Mouse (Mus musculus) left cerebral cortex, postnatal 25 days (tissue): ENCODE data around the gene Gtsf1. TPM values are rescaled to one million over a fixed set of nuclear protein-coding genes. Genes with fewer than 3 reads are reported as not detected.
"Not testable (repeated sequence)": the region's sequence is repeated elsewhere in the genome, so short reads cannot be mapped to it uniquely, and the experiment has no call there.

ENCODE experiments used
- DNase-seq, 2 experiments: peaks; one replicate each; pipeline ENCODE4 v3.0.0; 2022; ENCODE audit warnings: low spot score in 2 of 2, mixed read lengths in 1 of 2
- intact Hi-C: fragments of 180-260 bp; cut with DNase I; formaldehyde crosslinking; loops from one replicate; pipeline ENCODE4 v1.15.1; 2025
- total RNA-seq, 2 experiments: library from RNA; stranded (reverse); gene quantifications; 2 replicates each; pipeline ENCODE4 v1.2.3; 2021

The Gtsf1 gene
- total RNA-seq: under 1 TPM in 1 of 2 experiments, not detected in 1; 0.73 TPM

DNA sequence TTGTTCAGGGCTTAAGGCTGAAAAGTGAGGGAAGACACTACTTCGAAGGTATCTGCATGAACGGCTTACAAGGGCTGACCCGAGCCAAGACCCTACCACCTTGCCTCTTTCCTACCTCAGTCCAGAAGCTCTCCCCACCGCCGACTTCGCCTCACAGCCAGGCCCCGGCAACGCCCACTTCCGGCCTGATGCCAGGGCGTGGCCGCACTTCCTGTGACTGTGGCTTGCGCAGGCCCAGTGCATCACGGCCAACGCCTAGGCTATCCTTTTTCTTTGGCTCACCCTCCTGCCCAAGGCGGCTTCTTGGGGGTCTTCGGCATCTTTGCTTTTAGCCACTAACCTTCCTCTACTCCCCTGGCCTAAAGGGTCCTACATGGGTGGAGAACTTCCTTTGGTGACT is at the start of gene Gtsf1:
Gene Gtsf1 (minus strand): TSS at position 230 of the 400 bp plus-strand sequence.
- intact Hi-C loops: no loop called here
- DNase-seq: no peak

DNA sequence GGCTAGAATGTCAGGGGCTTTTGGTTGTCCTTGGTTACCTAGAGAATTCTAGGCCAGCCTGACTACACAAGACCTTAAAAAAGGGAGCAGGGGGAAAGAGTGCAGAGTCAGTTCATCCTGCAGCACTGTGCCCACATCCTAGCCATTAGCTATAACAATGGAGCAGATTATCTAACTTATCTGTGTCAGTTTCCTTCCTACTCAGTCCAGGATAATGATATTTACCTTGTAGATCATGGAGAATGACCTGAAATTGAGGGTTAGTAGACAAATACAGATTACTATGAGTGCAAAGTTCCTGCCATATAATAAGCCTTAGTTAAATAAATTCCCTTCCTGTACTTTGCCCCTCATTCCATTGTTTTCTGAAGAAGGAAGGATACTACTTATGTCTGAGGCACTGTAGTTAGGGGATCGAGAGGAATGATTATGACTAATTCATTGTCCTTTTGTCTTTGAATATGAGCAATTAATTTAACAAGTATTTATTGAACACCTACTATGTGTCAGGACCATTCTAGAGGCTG is 48.9 kb upstream of the Gtsf1 start:
- DNase-seq: no peak
- intact Hi-C loops: no loop called here

DNA sequence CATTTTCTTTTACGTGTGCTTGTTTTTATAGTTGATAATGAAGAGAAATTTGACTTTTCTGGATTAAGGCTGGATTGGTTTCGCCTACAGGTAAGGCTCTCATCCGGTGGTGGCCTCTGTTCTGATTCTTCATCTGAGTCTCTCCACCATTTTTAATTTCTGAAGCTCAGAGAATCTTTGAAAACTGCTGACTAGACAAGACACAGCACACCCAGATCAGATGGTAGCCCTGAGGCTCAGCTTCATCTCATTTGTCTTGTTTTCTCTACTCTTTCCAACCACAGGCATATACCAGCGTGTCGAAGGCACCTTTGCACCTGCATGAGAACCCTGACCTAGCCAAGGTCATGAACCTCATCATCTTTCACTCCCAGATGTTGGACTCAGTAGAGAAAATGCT is 43.5 kb upstream of the Gtsf1 start:
- intact Hi-C loops: no loop called here
- no peak for DNase-seq

DNA sequence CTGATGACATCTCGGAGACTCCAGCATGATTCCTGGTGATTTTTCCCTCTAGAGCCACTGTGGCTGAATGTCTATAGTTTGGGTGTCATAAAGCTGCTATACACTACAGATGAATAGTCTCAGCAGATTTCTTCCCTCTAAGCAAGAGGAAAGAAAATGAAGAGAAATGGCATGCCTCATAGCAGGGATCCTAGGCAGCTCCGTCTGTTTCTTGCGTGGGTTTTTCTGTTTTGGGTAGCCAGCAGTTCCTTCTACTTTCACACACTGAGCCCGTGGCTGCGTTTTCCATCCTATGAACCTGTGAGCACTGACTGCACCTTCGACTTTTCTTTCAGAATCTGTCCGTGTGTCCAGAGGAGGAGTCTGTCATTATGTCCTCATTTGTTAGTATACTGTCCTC is 42.9 kb upstream of the Gtsf1 start:
- intact Hi-C loops: no loop called here
- DNase-seq: peak; percentile 34 to 76

DNA sequence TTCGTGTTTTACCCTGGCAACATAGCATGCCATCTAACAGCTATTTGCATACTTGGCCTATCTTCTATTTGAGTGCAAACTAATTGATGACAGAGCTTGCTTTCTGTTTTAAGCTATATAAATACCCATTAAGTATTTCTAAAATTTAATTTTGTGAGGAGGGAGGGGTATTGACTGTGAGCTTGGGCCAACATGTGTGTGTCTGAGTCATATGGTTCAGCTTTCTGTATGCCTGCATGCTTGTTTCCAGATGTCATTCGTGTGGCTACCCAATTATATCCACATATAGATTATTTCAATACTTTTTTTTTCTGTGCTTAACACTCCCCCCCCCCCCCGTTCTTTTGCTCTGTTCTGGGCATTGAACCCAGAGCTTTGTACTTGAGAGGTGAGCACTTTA is 42.0 kb upstream of the Gtsf1 start:
- intact Hi-C loops: no loop called here
- no peak for DNase-seq

DNA sequence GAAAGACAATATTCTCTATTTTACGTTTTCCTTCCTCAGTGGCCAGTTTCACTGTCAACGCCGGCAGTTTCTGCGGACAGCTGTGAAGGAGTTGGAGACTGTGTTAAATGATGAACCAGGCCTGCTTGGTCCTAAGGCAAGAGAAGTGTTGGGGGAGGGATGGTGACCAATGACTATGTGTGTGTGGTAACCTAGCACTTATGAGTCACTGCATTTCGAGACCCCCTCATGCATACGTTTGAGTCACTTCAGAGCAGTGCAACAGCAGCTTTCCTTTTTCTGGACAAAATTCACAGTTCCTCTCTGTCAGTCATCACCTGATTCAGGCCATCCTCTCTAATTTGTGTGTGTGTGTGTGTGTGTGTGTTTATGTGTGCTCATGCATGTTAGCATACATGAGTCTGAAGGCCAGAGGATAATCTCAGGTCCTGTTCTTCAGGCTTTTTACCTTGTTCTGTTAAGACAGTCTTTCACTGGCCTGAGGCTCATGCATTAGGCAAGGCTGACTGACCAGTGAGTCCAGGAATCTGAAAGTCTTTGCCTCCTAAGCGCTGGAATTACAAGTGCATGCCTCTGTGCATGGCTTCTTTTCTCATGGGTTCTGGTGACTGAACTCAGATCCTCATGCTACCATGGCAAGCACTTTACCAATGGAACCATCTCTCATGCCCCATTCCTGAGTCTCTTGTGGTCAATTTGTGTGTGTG is 41.4 kb upstream of the Gtsf1 start:
- intact Hi-C loops: no loop called here
- DNase-seq: peak in 1 of 2 experiments; percentile 15

DNA sequence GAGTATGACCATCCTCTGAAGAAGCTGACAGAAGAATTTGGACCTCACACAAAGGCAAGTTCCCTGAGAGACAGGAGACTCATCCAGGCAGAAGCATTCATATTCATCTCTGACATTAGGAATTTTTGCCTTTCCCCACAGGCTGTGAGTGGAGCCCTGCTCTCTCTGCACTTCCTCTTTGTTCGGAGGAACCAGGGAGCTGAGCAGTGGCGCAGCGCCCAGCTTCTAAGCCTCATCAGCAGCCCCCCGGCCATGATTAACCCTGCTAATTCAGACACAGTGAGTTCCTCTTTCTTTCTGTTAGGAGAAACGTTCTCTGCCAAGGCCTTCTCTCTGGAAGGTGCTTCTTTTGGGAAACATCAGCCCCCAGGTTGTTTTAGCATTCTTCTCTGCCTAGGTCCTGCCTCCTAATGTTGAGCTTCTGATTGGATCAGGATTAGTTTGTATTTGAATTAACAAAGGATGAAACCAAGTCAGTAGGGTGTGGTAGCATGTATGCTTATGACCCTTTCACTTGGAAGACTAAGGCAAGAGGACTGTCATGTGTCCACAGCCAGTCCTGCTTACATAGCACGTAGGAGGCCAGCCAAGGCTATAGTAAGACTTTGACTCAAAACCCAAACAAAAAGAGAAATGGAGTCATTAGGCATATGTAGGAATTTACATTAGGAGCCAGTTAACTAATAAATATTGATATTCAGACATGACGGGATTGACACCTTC is 32.4 kb upstream of the Gtsf1 start:
- intact Hi-C loops: no loop called here
- peak; percentile 35 to 48 for DNase-seq

DNA sequence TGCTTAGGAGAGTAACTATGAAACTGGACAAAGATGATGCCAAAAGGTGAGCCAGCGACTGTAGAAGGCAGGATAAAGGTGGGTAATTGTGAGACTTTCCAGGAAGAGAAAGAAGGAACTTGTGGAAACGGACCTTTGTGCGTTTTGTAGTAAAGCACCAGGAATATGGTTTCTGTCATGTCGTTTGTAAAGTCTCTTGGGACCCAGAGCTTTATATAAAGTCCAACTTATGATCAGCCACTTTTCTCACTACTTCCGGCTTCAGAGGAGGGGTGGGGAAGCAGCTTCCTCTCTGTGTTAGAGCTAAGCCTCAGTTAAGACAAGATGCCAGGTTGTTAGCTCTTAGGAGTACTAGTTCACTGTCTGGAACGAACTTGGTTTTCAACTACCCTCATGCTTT is 24.2 kb upstream of the Gtsf1 start:
- DNase-seq: no peak
- intact Hi-C loops: no loop called here

DNA sequence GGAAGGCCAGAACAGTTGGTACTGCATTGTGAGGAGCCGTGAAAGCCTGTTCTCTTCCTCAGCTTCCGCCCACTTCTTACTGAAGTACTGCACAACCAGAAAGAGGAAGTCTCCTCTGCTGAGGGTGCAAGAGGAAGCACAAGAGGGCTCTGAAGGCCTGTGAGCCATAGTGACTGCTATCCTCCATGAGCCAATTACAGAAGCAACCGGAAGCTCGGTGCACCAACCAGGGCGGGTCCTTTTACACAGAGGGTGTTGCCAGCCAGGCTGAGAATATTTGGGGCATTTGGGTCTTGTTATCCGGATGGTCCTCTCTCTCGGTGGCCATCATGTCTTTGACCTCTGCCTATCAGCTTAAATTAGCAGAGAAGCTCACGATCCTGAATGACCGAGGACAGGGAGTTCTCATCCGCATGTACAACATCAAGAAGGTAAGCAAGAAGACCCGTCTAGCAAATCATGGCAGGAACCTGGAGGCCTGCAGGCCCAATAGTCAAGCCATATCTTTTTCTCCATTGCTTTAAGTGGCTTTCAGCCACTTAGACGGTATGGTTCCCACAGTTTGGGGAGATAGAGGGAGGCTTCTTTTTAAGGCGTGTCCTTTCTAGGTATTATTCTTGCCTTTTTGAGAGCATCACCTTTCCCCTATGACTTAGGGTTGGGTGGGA is 23.4 kb upstream of the Gtsf1 start, which contains the start of gene Nckap1l:
Gene Nckap1l (plus strand): TSS at position 244 of the 668 bp plus-strand sequence.
- intact Hi-C loops: no loop called here
- DNase-seq: peak; percentile 8 to 47

DNA sequence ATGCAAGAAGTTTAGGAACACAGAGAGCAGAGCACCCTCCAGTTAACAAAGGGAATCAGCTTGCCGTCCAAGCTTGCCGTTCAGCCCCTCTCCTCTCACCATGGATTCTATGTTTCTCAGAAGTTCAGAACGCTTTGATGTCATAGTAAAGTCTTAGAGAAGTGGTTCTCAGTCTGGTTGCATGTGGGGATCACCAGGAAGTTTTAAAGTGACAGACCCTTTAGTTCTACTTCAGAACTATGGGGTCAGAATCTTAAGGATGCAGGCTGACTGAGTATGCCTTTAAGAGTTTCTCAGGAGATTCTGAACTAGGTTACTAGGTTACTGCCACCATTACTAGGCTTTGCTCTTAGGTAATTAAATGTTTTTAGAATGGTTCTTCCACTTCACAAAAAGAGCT is 18.1 kb upstream of the Gtsf1 start, which contains the start of gene Gtsf2:
Gene Gtsf2 (minus strand): TSS at position 101 of the 400 bp plus-strand sequence.
- intact Hi-C loops: no loop called here
- DNase-seq: no peak

DNA sequence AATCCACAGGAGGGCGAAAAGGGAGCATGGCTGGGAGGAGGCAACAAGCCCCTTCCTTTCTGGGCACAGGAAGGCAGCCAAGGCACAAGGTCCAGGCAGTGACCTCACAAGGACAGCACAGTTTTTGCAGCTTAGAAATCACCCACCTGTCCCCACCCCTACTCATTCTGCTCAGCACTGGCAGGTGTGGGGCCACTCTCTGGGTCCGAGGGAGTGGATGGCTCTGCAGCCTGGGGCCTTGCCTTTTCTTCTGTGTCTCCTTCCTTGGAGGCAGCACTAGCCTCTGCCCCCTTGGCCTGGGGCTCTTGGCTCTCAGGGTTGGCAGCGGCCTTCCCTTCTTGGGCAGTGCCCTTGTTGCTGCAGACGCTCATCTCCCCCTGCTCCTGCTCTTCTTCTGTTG is 15.7 kb upstream of the Gtsf1 start:
- intact Hi-C loops, DNase-seq: not testable (repeated sequence)

DNA sequence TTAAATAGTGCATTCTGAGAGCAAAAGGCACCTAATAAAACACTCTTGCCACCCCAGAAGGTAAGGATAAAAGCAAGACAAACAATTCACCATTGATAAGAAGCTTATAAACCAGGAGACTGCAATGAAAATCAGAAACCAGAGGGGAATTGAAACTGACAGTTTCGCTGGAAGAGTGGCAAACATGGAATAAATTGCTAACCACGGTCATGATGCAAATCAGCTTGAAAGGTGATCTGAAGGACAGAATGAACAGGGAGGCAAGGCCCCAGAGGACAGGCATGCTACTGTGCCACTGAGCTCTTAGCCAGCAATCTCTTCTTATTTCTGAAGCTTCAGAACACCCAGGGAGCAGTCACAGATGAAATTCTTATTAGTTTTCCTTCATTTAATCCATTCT is 3.3 kb downstream of the Gtsf1 start:
- no peak for DNase-seq
- intact Hi-C loops: no loop called here

DNA sequence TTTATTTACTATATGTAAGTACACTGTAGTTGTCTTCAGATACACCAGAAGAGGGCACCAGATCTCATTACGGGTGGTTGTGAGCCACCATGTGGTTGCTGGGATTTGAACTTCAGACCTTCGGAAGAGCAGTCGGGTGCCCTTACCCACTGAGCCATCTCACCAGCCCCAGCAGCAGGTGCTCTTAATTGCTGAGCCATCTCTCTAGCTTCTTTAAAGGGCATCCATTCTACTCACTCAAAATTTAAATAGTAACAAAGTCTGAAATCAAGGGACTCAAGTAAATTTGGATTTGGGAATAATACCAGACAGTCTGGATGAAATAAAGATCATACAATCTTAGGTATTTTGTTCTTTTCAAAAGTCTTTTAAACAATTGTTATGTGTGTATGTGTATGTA is 24.7 kb downstream of the Gtsf1 start:
- DNase-seq, intact Hi-C loops: not testable (repeated sequence)

DNA sequence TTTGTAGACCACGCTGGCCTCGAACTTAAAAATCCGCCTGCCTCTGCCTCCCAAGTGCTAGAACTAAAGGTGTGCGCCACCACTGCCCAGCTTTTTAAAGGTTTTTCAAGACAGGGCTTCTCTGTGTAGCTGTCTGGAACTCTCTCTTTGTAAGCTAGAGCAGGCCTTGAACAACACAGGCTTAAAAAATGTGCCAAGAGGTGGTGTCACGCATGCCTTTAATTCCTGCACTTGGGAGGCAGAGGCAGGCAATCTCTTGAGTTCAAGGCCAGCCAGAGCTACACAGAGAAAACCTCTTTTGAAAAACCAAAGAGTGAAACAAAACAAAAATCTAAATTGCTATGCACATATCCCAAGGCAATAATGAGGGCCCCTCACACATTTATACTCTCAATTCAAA is 28.9 kb downstream of the Gtsf1 start:
- DNase-seq: no peak
- intact Hi-C loops: no loop called here

DNA sequence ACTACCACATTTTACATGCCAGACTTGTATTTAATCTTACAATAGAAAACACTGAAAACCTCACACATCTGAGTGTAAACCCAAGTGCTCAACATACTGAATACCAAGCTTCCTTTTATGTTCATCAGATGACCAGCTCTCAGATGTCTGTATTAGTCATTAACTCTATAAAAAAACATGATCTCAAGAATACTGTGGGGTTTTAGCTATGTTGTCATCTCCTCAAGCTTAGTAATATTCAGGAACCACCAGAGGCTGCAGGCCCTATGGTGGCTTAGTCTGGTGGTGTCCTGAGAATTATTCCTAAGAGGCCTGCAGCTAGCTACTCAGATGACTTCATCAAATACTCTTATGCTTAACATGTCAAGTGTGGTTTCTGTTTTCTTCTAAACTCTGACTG is 36.7 kb downstream of the Gtsf1 start:
- intact Hi-C loops: no loop called here

DNA sequence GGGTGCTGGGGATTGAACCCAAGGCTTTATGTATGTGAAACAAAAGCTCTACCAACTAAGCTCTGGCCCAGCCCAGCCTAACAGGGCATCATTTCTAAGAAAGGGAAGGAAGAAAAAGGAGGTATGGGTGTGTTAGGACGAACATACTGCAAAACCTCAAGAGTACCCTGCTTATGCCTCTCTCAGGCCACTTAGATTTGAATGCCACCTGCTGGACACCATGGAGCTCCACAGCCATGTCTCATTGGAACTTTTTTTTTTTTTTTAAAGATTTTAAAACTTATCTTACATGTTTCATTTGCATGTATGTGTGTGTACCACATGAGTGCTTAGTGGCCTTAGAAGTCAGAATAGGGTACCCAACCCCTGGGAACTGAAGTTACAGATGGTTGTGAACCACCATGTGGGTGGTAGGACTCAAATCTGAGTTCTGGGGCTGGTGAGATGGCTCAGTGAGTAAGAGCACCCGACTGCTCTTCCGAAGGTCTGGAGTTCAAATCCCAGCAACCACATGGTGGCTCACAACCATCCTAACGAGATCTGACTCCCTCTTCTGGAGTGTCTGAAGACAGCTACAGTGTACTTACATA is 41.6 kb downstream of the Gtsf1 start:
- no peak for DNase-seq
- intact Hi-C loops: loop anchor here (2.0 kb wide), 1 partner anchor 42 kb away; no protein-coding TSS in a partner anchor

More for the DNA sequence above, 36.7 kb downstream of the Gtsf1 start:
- DNase-seq: no peak

DNA sequence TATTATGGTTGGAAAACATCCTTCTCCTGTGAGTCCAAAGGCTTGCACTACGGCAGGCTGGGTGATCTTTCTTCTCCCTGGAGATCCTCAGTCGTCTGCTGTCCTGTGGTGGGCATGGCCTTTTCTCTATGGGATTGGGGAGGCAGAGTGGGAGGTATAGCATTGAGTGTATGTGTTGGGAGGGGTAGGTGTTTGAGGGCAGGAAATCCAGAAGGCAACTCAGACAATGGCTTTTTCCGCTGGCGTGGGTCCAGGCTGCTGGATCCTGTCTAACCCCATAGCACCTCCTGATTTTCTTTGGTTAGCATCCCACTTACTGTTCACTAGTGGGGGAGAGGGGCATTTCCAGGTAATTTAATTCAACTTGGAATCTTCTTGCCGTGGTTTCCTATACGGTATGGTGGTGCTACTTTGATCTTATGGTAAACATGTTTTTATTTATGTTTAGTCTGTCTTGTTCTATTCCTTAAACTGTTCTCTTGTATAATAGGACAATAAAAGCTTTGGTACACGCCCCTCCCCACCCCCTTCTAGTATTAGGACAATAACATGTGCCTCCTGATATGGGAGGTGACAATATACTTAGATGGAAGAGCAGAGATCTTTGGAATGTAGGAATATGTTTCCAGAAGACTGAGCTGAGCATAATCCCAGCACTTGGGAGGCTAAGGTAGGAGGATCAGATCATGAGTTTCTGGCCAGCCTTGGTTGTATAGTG is 46.3 kb downstream of the Gtsf1 start:
- intact Hi-C loops: no loop called here
- no peak for DNase-seq

DNA sequence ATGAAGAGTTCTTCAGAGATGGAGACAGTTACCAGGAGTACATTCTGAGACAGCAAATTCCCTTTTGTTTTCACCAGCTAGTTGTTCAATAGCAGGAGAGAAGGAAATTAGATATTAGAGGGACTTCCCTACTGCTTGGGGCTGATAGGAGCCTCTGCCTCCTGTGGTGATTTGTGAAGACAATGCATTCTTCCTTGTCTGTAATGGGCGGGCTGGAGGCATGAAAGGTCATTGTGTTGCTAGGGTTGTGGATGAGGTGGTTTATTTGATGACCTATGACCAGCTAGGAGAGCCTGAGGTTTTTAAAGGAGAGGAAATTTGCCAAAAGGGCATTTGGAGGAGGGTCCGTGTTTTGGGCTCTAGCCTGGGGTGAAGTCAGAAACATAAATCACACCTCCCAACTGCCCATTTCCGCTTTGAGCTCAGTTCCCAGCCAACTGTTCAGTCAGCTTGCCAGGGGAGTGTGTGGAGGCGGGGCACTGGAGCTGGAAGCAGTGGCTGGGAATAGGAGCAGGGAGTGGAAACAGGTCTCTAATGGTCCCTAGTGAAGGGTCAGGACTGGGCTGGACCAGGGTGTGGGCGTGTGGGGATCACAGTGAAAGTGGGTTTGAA is 47.4 kb downstream of the Gtsf1 start:
- intact Hi-C loops: no loop called here
- no peak for DNase-seq

DNA sequence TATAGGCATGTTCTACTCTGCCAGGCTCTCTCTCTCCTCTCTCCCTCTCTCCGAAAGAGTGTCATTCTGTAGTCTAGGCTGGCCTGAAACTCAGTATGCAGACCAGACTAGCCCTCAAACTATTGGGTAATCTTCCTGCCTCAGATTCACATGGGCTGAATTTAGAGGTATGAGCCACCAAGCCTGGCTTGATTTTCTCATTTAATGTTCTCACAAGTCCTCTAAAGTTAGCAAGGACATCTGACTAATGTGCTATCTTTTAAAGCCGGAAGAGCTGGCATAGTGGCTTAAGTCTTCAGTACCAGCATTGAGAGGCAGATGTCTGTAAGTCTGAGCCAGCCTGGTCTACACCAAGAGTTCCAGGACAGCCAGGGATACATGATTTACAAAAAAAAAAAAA is 48.2 kb downstream of the Gtsf1 start:
- DNase-seq: peak in 1 of 2 experiments; percentile 51
- intact Hi-C loops: no loop called here
